Mouse (Mus musculus) embryonic fibroblast, embryonic 13.5 days (primary cell): ENCODE measurements around the gene Map3k4. TPM values are rescaled to one million over a fixed set of nuclear protein-coding genes. Genes with fewer than 3 reads are reported as not detected.
A peak's percentile ranks its signal among the peaks of the same experiment; 100 is the strongest.

Experiments used
- H3K27ac ChIP-seq: 2 replicates; pipeline ENCODE4 v1.5.1; 2012; ENCODE audit warnings: low read length, control low read depth, inconsistent platforms; ENCODE audit not compliant: insufficient read depth
- H3K4me1 ChIP-seq: 2 replicates; pipeline ENCODE4 v1.6.1; 2011; ENCODE audit warnings: low read length; ENCODE audit not compliant: control insufficient read depth, insufficient read depth
- H3K4me3 ChIP-seq: 2 replicates; pipeline ENCODE4 v1.5.1; 2011; ENCODE audit warnings: mild to moderate bottlenecking, control low read depth, low read length; ENCODE audit not compliant: insufficient read depth
- CTCF ChIP-seq: IDR thresholded peaks from 2 replicates; pipeline ENCODE4 v1.5.1; 2011; ENCODE audit warnings: mild to moderate bottlenecking, control low read depth, low read length, moderate library complexity, borderline replicate concordance; ENCODE audit not compliant: insufficient read depth
- POLR2A ChIP-seq: IDR thresholded peaks from 2 replicates; pipeline ENCODE4 v1.6.1; 2011; ENCODE audit warnings: low read depth, mild to moderate bottlenecking, control low read depth, low read length, moderate library complexity
- polyA plus RNA-seq: library from polyadenylated mRNA; stranded (reverse); fragments of >200 nt; gene quantifications from 2 replicates; pipeline ENCODE4 v1.2.4, GENCODE M21; 2011; ENCODE audit warnings: low read depth; ENCODE audit not compliant: missing spikeins, insufficient read length

Map3k4 gene
- polyA plus RNA-seq, 1 experiment, result 14.8 TPM

- TF ChIP-seq POLR2A (no peak), CTCF (no peak)
- H3K27ac ChIP-seq, result peak overlapping the region; percentile 1; the same call in 1 of the 2 replicates
Measured at GRCm38 (mm10) chr17:12276496-12277200, 41.9 kb downstream of the Map3k4 start.

GRCm38 (mm10) chr17:12275756-12276155, 42.8 kb downstream of the Map3k4 start:
- peak overlapping the region; percentile 42 for H3K27ac ChIP-seq
- peaks cover 15% of the 10 kb centered on the region for H3K4me1 ChIP-seq
- no peak for TF ChIP-seq CTCF
- TF ChIP-seq POLR2A, result no peak
- H3K4me3 ChIP-seq, result no peak overlapping the region

More at GRCm38 (mm10) chr17:12276496-12277200, 41.9 kb downstream of the Map3k4 start:
- H3K4me1 ChIP-seq, result peaks cover 16% of the 10 kb centered on the region
- no peak overlapping the region for H3K4me3 ChIP-seq

GRCm38 (mm10) chr17:12273032-12273431, 45.6 kb downstream of the Map3k4 start:
- no peak for TF ChIP-seq CTCF
- no peak for TF ChIP-seq POLR2A
- Histone ChIP-seq H3K4me1 (peaks cover 13% of the 10 kb centered on the region), H3K27ac (no peak overlapping the region), H3K4me3 (no peak overlapping the region)

GRCm38 (mm10) chr17:12271805-12272204, 46.8 kb downstream of the Map3k4 start:
- peaks cover 12% of the 10 kb centered on the region for H3K4me1 ChIP-seq
- no peak overlapping the region for H3K4me3 ChIP-seq
- TF ChIP-seq CTCF (no peak), POLR2A (no peak)
- no peak overlapping the region for H3K27ac ChIP-seq

GRCm38 (mm10) chr17:12268538-12268937, 50.1 kb downstream of the Map3k4 start:
- Histone ChIP-seq H3K27ac (no peak overlapping the region), H3K4me3 (no peak overlapping the region), H3K4me1 (0 out of 2 replicates have a peak, but pooled peaks cover under 1% of the 10 kb centered on the region)
- no peak for TF ChIP-seq POLR2A
- no peak for TF ChIP-seq CTCF

GRCm38 (mm10) chr17:12268091-12268490, 50.5 kb downstream of the Map3k4 start:
- TF ChIP-seq POLR2A, result no peak
- no peak for TF ChIP-seq CTCF
- no peaks in the 10 kb centered on the region for H3K4me1 ChIP-seq

GRCm38 (mm10) chr17:12265969-12266925, 52.3 kb downstream of the Map3k4 start:
- Histone ChIP-seq H3K4me3 (no peak overlapping the region), H3K27ac (0 out of 2 replicates have a peak overlapping the region, but pooled peaks have one; percentile 5), H3K4me1 (no peaks in the 10 kb centered on the region)
- peak; percentile 41; the same call in 1 of the 2 replicates for TF ChIP-seq CTCF
- no peak for TF ChIP-seq POLR2A

More at GRCm38 (mm10) chr17:12268091-12268490, 50.5 kb downstream of the Map3k4 start:
- no peak overlapping the region for H3K27ac ChIP-seq
- H3K4me3 ChIP-seq, result no peak overlapping the region

- Histone ChIP-seq H3K4me1 (no peaks in the 10 kb centered on the region), H3K4me3 (no peak overlapping the region), H3K27ac (no peak overlapping the region)
- TF ChIP-seq CTCF, result no peak
- TF ChIP-seq POLR2A, result no peak
Measured at GRCm38 (mm10) chr17:12264293-12264692, 54.3 kb downstream of the Map3k4 start.

GRCm38 (mm10) chr17:12263787-12264186, 54.8 kb downstream of the Map3k4 start:
- TF ChIP-seq CTCF (no peak), POLR2A (no peak)
- Histone ChIP-seq H3K4me1 (no peaks in the 10 kb centered on the region), H3K27ac (no peak overlapping the region), H3K4me3 (no peak overlapping the region)
